Mouse (Mus musculus) left cerebral cortex, adult 18-20 months (tissue): ENCODE results near the gene Adgrb3. TPM values are rescaled to one million over a fixed set of nuclear protein-coding genes. Genes with fewer than 3 reads are reported as not detected.
A peak's percentile ranks its signal among the peaks of the same experiment; 100 is the strongest.

Source experiments
- DNase-seq, 2 experiments: peaks; one replicate each; pipeline ENCODE4 v3.0.0; 2021 to 2022; ENCODE audit warnings: low spot score in 2 of 2, mixed read lengths in 1 of 2
- total RNA-seq, 2 experiments: library from RNA; stranded (reverse); gene quantifications; 2 replicates each; pipeline ENCODE4 v1.2.3; 2021

Gene Adgrb3
- total RNA-seq, 2 experiments from 2014 or later = 91.4 to 92.2 TPM

DNA sequence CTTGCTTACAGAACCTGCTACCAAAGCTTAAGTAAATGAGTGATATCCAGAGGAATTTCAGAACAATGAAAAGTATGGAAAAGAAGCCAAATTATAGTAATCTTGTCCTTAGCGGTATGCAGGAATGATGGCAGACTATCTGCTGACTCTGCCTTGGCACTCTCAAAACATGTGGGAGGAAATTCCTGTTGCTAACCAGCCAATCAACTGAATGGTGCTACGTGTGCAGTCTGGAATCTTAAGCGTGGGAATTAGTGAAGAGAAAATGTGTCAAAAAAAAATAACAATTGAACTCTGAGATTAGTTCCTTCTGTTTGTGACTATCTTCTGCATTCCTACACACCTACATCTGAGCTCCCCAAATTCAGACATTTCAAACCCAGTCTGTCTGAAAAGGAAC is 683.3 kb downstream of the Adgrb3 start:
- DNase-seq = peak in 1 of 2 experiments; percentile 52

DNA sequence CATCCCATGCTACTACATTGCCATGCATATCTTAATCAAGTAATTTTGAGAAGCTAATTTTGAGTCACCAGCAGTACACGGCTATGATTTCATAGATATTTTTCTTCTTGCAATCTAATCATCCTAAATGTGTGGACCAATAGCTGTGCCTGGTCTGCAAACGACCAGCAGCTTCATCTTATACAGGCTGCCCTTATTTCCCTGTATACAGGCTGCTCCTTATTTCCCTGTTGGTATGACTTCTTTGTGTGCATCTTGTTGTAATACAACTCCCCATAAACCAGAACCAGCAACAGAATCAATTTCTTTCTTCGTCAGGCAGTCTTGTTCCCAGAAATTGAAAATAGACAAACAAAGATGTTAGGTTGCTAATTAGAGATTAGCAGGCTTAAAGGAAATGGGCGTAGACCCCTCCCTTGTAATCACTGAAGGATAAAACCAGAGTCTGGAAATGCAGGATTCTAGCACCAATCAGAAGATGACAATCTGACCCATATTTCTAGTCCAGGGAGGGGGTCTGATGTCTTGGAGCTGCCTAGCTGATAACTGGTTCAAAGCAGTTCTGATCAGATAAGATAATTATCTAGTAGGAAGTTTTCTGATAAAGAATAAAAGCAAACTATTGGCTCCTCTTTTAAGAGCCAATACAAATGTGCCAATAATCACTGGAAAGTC is 697.2 kb downstream of the Adgrb3 start:
- DNase-seq = no peak

DNA sequence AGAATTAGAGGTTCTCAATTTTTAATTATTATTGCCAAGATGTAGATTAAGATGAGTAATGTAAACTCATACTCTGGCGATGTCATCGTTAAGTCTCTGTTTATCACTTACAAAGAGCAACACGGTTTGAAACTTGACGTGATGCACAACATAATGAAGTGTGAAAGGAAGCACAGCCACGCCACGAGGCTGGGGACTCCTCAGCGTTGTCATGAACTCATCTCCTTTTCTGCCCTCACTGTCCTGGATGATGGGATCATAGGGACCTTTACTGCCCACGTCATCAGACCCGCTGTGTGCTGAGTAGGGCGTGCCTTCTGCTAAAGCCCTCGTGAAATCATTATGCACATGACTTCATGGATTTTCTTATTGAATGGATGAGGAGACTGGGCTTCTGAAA is 714.0 kb downstream of the Adgrb3 start:
- DNase-seq = no peak

DNA sequence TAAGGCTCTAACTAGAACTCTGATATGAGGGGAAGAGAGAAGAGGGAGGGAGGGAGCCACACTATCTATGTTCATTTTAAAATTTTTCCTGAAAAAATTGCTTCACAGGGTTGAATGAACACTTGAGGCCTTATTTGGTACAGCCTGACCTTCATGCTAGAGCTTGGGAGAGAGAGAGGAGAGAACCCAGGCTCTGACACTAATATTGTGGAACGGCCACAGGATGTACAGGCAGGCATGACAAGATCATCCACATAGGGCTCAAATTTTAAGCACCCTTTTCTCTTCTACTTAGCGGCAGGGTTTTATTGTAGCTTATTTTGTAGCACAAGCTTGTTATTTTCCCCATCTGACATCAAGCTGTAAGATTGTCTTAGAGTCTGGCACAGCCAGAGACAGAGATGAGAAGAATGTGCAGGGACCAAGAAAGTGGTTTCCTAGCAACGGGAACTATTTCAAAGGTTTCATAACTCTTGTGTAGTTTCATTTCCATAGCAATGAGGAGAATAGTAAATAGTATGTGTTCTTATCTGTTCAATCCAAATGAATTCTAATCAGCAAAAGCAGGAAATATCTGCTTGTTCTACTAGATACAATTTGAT is 721.9 kb downstream of the Adgrb3 start:
- no peak for DNase-seq

DNA sequence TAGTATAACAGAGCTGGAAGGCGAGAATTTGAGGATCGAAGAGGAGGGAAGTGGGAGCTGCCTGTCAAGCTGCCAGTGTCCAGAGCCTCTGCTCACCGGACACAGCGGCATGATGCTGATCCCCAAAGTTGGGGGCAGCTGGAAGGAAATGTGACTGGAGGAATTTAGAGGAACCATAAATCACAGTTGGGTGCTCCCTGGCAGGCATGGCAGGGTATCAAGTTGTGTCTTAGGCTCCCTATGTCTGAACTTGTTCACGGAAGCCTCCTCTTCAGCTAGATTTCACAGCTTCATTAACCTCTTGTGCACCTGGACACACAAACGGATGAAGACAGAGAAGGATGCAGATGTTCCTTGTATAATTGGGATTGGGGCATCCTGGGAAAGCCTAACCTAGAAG is 722.8 kb downstream of the Adgrb3 start:
- DNase-seq = no peak

- DNase-seq = peak; percentile 82 to 90
These were observed 724.1 kb downstream of the Adgrb3 start for GRCm38 (mm10) chr1:25105367-25105766.

GRCm38 (mm10) chr1:25088010-25088719 is 741.3 kb downstream of the Adgrb3 start:
- DNase-seq = no peak

- peak; percentile 51 to 56 for DNase-seq
These were observed 743.7 kb downstream of the Adgrb3 start for GRCm38 (mm10) chr1:25085616-25086372.

DNA sequence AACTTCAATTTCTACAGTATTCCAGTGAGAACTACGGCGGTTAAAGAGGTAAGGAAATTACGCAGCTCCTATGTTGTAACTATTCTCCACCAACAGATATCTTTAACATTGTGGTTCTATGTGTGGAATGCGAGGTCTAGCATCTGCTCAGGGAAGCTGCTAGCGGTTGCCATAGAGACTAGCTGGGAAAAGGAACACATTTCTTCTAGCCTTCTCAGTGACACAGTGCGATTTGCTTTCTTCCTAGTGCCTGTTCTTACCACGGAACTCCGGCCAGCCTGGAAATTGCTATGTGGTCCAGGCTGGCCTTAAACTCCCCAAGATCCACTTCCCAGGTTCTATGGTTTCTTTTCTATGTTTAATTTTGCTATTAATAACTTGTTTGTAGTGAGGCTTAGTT is 747.1 kb downstream of the Adgrb3 start:
- DNase-seq = peak; percentile 45 to 66

DNA sequence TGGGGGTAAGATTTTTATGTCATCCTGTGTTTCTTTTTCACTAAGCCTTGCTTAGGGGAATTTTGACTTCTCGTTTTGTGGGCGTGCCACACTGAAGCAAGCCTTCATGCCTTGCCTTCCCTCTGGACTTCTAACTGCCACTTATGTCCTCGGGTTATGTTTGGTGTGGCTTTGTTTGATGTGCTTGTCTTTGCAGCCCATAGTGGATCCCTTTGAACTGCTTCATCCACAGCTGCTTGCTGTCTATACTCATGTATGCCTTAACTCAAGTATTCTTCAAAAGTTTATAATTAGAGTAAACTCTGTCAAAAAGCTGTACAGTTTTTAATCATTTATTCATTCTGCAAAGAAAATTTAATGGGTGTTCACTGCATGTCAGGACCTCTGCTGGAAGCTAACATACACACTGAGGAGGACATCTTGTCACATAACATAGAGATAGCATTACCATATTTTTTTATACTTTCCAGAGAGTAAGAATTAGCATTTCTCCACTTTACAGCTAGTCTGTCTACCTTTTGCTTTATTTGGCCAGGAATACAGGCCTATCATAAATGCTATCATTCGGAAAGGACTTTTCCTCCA is 748.1 kb downstream of the Adgrb3 start:
- DNase-seq = no peak

DNA sequence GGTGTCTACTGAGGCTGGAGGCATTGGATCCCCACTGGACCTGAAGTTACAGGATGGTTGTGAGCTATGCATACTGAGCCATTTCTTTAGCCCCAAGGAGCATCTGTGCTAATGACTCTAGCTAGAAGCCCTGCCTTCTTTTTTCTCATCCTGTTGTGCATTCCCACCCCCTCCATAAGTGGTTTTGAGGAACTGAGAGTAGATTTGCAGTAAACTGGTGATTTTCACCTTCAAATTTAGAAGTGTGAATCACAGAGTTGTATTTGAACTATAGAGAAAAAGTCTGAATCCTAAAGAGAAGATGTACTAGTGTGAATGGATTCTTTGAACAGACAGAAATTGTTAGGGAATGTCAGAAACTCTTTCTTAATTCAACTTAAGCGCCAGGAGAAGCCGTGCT is 750.1 kb downstream of the Adgrb3 start:
- no peak for DNase-seq

DNA sequence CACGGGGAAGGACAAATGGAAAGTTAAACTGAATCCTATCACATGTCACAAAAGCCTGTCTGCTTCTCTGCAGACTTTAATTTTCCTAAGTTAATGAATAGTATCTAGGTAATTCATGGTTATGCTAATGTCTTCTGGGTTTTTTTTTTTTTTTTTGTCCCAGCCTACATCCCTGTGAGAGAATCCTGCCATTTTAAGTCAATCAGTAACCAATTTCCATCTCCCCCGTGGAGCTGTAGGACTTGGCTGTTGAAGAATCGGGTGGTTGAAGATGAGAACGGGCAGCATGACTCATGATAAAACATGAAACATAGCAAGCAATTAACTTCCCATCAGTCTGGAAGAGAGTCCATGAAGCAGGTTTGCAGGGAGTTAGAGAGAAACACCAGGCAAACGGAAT is 753.6 kb downstream of the Adgrb3 start:
- DNase-seq = no peak

- no peak for DNase-seq
These were observed 765.5 kb downstream of the Adgrb3 start for GRCm38 (mm10) chr1:25063964-25064363.

GRCm38 (mm10) chr1:25060935-25061334 is 768.6 kb downstream of the Adgrb3 start:
- DNase-seq = peak; percentile 27 to 40

DNA sequence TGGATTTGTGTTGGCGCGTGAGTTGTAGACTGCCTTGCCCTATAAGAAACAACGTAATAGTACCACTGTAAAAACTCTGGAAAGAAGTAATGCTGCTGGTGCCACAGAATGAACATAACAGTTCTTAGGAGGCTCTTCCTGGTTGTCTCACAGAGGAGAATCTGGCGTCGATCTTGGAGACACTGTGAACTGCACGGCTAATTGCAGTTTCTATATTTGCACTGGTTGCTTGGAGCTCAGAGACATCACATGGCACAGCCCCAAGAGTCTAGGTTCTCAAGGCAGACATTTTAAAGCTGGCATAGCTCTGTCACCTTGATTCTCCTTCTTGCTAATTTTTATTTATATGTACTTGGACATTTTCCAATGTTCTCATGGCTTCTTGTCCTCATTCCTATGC is 769.3 kb downstream of the Adgrb3 start:
- DNase-seq = peak; percentile 23 to 43

- DNase-seq = no peak
These were observed 771.9 kb downstream of the Adgrb3 start for GRCm38 (mm10) chr1:25057656-25058055.

GRCm38 (mm10) chr1:25057212-25057611 is 772.3 kb downstream of the Adgrb3 start:
- DNase-seq = no peak

DNA sequence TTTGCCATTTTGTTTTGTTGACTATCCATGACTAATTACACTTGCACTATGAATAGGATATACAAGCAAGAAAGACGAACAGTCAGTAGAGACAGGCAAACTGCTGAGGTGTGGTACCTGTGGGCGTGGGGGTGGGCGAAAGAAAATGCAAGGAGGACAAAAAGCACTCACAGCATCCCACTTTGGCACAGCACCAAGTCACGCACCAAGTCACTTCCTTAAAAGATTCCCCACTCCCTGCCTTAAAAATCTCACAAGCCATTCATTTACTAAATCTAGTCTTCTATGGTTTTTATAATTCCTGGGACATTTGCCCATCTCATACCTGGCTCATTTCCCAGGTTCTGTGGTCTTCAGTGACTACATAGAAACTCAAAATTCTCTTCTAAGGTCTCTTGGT is 787.4 kb downstream of the Adgrb3 start:
- peak; percentile 59 to 66 for DNase-seq

- no peak for DNase-seq
These were observed 795.3 kb downstream of the Adgrb3 start for GRCm38 (mm10) chr1:25034161-25034560.

DNA sequence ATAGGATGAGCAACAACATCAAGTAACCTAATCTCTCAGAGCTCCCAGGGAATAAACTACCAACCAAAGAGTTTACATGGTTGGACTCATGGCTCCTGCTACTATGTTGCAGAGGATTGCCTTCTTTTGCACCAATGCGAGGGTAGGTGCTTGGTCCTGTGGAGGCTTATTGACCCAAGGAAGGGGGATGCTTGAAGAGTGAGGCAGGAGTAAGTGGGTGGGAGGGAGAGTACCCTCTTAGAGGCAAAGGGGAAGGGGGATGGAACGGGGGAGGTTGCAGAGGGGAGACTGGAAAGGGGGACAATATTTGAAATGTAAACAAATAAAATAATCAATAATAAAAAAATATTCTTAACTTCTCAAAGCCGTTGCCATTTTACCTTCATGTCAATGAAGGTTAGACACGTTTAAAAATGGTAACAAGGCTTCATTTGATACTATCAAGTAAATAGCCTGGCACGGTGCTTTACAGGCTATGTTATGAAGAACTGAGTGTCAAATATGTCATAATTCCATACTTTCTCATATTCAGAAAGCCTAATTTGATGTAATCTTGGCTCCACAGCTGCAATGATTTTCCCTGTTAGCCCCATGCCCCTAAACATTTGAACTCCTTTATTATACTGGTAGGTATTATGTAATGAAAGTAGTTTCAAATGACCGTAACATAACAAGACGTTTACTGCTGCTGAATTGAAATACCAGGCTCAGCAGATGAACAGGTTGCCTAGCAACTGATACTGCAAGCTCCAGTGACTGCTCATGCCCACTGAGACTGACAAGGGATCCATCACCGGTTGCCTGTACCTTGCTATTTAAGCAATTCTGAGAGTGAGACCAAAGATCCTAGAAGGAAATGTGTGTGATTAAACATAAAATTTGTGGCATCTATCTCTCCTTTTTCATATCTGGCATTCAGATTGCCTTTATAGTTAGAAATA is 796.1 kb downstream of the Adgrb3 start:
- DNase-seq = peak; percentile 14 to 25
